Comparison of ENCODE assay signal across 9 mouse cellular contexts in the genomic region with DNA sequence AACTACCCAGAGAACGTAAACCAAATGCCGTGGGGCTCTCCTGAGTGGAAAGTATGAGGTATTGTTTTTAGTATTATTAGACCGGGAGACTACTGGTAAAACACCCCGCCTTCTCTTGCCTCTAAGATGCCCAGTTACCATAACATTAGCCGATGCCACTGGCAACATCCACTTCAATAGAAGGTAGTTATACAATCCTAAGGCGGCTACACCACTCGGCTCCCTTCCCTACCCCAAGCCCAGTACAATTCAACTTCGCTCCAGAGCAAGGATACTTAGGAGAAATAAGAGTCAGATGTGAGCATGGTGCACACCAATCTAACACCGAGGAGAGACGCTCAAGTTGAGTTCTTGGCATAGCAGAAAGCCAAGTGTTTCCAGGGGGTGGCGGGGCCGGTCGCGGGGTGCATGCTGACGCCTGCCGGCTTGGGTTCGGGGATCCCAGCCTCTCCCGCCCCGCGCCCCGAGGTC. TPM values are rescaled to one million over a fixed set of nuclear protein-coding genes. Genes with fewer than 3 reads are reported as not detected.
DNase-seq lines count a peak whose midpoint lies in the region; ATAC-seq lines count a peak whose summit lies in the region.
"Had no signal": no experiment of that assay in that cellular context is flagged by ENCODE, and none has a peak within 500 bp of the region (broad histone marks: within the 10 kb centered on the region; RNA-seq: fewer than 3 reads in every experiment).

No protein-coding gene starts in this region.

- peaks cover 76% of the 10 kb centered on the region for H3K27me3 ChIP-seq in erythroblast, embryonic 14.5 days (ENCODE audit: control insufficient read depth)
- H3K27me3 ChIP-seq in hindbrain, embryonic 16.5 days (replicated peaks; ENCODE audit: control insufficient read depth, insufficient read depth, low read length): peaks cover 8% of the 10 kb centered on the region
- peaks cover 55% of the 10 kb centered on the region for H3K27me3 ChIP-seq in midbrain, embryonic 12.5 days
- H3K27me3 ChIP-seq: Patski had no signal

- peaks cover 5% of the 10 kb centered on the region for H3K4me1 ChIP-seq in erythroblast, embryonic 14.5 days (ENCODE audit: control insufficient read depth)
- peaks cover 14% of the 10 kb centered on the region for H3K4me1 ChIP-seq in hindbrain, embryonic 16.5 days (ENCODE audit: control insufficient read depth, insufficient read depth, low read depth, low read length)
- peaks cover 24% of the 10 kb centered on the region; the same call in 1 of the 2 replicates for H3K4me1 ChIP-seq in midbrain, embryonic 12.5 days

- H3K9ac ChIP-seq in hindbrain, embryonic 16.5 days (ENCODE audit: low read depth, low read length): peak overlapping the region; percentile 76
- peak overlapping the region; percentile 59 for H3K9ac ChIP-seq in midbrain, embryonic 12.5 days (replicated peaks)

- no peaks in the 10 kb centered on the region for H3K36me3 ChIP-seq in erythroblast, embryonic 14.5 days (ENCODE audit: control insufficient read depth)
- no peaks in the 10 kb centered on the region for H3K36me3 ChIP-seq in hindbrain, embryonic 16.5 days (ENCODE audit: control insufficient read depth, insufficient read depth, low read length)
- no peaks in the 10 kb centered on the region for H3K36me3 ChIP-seq in midbrain, embryonic 12.5 days

- ATAC-seq in erythroblast, adult 5-6 weeks (replicated peaks; ENCODE audit: low FRiP score, poor library complexity, severe bottlenecking): no peak
- 0 out of 2 replicates have a peak, but pooled peaks have one; percentile 25 for ATAC-seq in common myeloid progenitor, adult 5-6 weeks (replicated peaks; ENCODE audit: low read depth, poor library complexity, severe bottlenecking)
- peak; percentile 69 for ATAC-seq in hindbrain, embryonic 16.5 days
- 0 out of 2 replicates have a peak, but pooled peaks have one; percentile 16 for ATAC-seq in midbrain, embryonic 12.5 days (ENCODE audit: low FRiP score, low read depth)

- peak; percentile 47 for DNase-seq in 3T3-L1 (ENCODE audit: low read depth, low spot score)
- DNase-seq in adrenal gland, adult 18-20 months (ENCODE audit: low spot score in 2 of 2): no peak
- no peak for DNase-seq in gastrocnemius, adult 18-20 months (ENCODE audit: low spot score)

- peak overlapping the region; percentile 80 for H3K4me2 ChIP-seq in hindbrain, embryonic 16.5 days (ENCODE audit: low read length)
- peak overlapping the region; percentile 90 for H3K4me2 ChIP-seq in midbrain, embryonic 12.5 days (replicated peaks)

- peak overlapping the region; percentile 51 for H3K4me3 ChIP-seq in erythroblast, embryonic 14.5 days (replicated peaks)
- H3K4me3 ChIP-seq in hindbrain, embryonic 16.5 days (ENCODE audit: low read length): peak overlapping the region; percentile 76
- H3K4me3 ChIP-seq in midbrain, embryonic 12.5 days: peak overlapping the region; percentile 70

- under 1% methylated on average over 21 of the region's 21 CpGs for WGBS in hindbrain, embryonic 16.5 days
- WGBS in midbrain, embryonic 12.5 days: under 1% methylated on average over 21 of the region's 21 CpGs

- peaks cover 5% of the 10 kb centered on the region; the same call in 1 of the 2 replicates for H3K9me3 ChIP-seq in erythroblast, embryonic 14.5 days (ENCODE audit: control insufficient read depth, low read length)
- H3K9me3 ChIP-seq in hindbrain, embryonic 16.5 days (ENCODE audit: control insufficient read depth, low read length): no peaks in the 10 kb centered on the region
- H3K9me3 ChIP-seq in midbrain, embryonic 12.5 days: no peaks in the 10 kb centered on the region

- H3K27ac ChIP-seq in hindbrain, embryonic 16.5 days (ENCODE audit: low read depth, low read length): peak overlapping the region; percentile 55; the same call in 1 of the 2 replicates
- no peak overlapping the region for H3K27ac ChIP-seq in midbrain, embryonic 12.5 days (replicated peaks)

RNA-seq across cellular contexts. Expression of gene Dusp14, which starts 1.3 kb away (rescaled TPM):
- not detected in 2 replicates for polyA plus RNA-seq in erythroblast, embryonic 14.5 days (2012)
- not detected in 2 replicates for total RNA-seq in erythroblast, adult 5-6 weeks (2015; ENCODE audit: low replicate concordance)
- not detected in 2 replicates for total RNA-seq in erythroblast, adult 5-6 weeks (2017; ENCODE audit: low replicate concordance)
- total RNA-seq in common myeloid progenitor, adult 5-6 weeks (2017): not detected in 2 replicates
- 13.0 and 13.1 TPM in 2 replicates for polyA plus RNA-seq in hindbrain, embryonic 16.5 days (2015; fragmentation: Nextera tagmentation; extraction: Ambion mirVana)
- 7.6 and 7.8 TPM in 2 replicates for polyA plus RNA-seq in midbrain, embryonic 12.5 days (2016; fragmentation: Nextera tagmentation; extraction: Ambion mirVana)
- total RNA-seq in adrenal gland, adult 18-20 months (2021): 10 to 100 TPM in 1 of 2 experiments, 1 to 10 TPM in 1; 6.7 to 19.3 TPM
- 1 to 10 TPM; 6.0 to 7.7 TPM for total RNA-seq in gastrocnemius, adult 18-20 months (2021)
